Mouse (Mus musculus): ENCODE measurements at regions not wholly inside any gene's neighbourhood (a gene's known extent, or its start where the extent isn't known, plus 50 kb on each side); places are given as distances from the start of the nearest gene placed in this dataset.

GRCm38 (mm10) chr13:90490991-90491951, 401.9 kb upstream of the Xrcc4 start:
- no peaks in the 10 kb centered on the region for H3K9me3 ChIP-seq
- H3K27ac ChIP-seq, result peak overlapping the region; percentile 66; the same call in 1 of the 2 replicates
- H3K27me3 ChIP-seq, result no peaks in the 10 kb centered on the region
- no peak overlapping the region for H3K4me3 ChIP-seq (replicated peaks)
- H3K4me1 ChIP-seq (replicated peaks), result peaks cover 7% of the 10 kb centered on the region; the same call in 1 of the 2 replicates
- H3K4me2 ChIP-seq, result no peak overlapping the region
- H3K36me3 ChIP-seq, result no peaks in the 10 kb centered on the region
- 20% methylated on average over 8 of the region's 8 CpGs for WGBS
- peak; percentile 70; the same call in 1 of the 2 replicates for ATAC-seq (ENCODE audit: insufficient number of reproducible peaks, insufficient read depth, low FRiP score, low TSS enrichment, low read depth)
- H3K9ac ChIP-seq (replicated peaks), result no peak overlapping the region

DNA sequence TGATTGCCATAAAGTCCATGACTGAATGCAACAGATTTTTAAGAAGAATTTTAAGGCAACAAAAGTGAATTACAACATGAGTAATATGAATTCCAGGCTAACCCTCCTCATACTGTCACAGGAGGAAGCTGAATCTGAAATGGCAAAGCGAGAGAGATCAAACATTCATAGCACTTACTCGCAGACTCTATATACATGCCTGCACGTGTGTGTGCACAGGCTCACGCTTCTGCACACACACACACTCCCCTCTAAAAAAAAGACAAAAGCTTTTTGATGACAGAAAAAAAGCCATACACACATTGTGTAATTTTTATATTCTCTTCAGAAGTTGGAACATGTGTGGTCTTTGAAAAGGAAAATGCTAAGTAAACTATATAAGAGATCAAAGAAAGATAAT, 391.1 kb upstream of the Xrcc4 start:
- 76% methylated on average over 4 of the region's 4 CpGs for WGBS
- H3K4me1 ChIP-seq (replicated peaks), result no peaks in the 10 kb centered on the region
- H3K9ac ChIP-seq (replicated peaks), result no peak overlapping the region
- no peak for ATAC-seq (ENCODE audit: insufficient number of reproducible peaks, insufficient read depth, low FRiP score, low TSS enrichment, low read depth)
- no peak overlapping the region for H3K4me2 ChIP-seq
- H3K9me3 ChIP-seq, result no peaks in the 10 kb centered on the region
- H3K36me3 ChIP-seq, result no peaks in the 10 kb centered on the region
- H3K27ac ChIP-seq, result no peak overlapping the region
- no peaks in the 10 kb centered on the region for H3K27me3 ChIP-seq
- H3K4me3 ChIP-seq (replicated peaks), result no peak overlapping the region

DNA sequence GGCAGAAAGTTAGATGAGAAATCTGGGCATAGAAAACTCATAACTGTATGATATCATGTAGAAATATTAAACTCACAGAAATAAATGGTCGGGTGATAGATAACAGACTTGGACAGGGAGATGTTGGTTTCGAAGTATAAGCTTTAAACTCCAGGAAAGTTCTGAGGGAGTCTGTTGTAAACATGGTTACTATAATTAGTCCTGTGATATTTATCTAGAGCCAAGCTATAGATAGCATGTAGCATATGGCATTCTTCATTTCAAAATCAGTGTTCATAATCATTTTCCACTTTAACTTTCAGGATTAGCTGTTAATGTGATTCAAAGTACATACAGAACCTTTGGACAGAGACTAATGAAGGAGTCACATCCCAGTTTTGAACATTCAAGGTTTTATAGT, 387.5 kb upstream of the Xrcc4 start:
- H3K27me3 ChIP-seq, result no peaks in the 10 kb centered on the region
- H3K9me3 ChIP-seq, result no peaks in the 10 kb centered on the region
- ATAC-seq (ENCODE audit: insufficient number of reproducible peaks, insufficient read depth, low FRiP score, low TSS enrichment, low read depth), result no peak
- no peaks in the 10 kb centered on the region for H3K4me1 ChIP-seq (replicated peaks)
- 92% methylated on average over 2 of the region's 2 CpGs for WGBS
- H3K4me2 ChIP-seq, result no peak overlapping the region
- no peak overlapping the region for H3K27ac ChIP-seq
- no peaks in the 10 kb centered on the region for H3K36me3 ChIP-seq
- no peak overlapping the region for H3K4me3 ChIP-seq (replicated peaks)
- no peak overlapping the region for H3K9ac ChIP-seq (replicated peaks)

DNA sequence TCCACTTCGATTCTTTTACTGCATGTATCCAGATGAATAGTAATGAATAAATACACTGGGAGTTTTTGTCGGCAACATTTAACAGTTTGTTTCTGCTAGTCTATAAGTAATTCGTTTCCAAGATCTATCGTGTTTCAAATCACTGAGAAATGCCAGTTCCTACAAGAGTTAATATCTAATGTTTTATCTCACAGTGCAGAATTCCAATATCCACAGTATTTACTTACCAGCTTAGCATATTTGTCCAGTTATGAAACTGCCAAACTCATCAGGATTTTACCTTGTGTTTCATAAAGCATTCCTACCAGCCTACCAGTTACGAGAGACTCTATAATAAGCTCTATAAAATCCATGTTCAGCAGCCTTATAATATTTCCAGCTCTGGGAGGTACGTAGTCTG, 385.1 kb upstream of the Xrcc4 start:
- 78% methylated on average over 6 of the region's 6 CpGs for WGBS
- H3K4me2 ChIP-seq, result no peak overlapping the region
- ATAC-seq (ENCODE audit: insufficient number of reproducible peaks, insufficient read depth, low FRiP score, low TSS enrichment, low read depth), result no peak
- no peaks in the 10 kb centered on the region for H3K27me3 ChIP-seq
- no peak overlapping the region for H3K27ac ChIP-seq
- no peak overlapping the region for H3K4me3 ChIP-seq (replicated peaks)
- H3K9ac ChIP-seq (replicated peaks), result no peak overlapping the region
- H3K4me1 ChIP-seq (replicated peaks), result no peaks in the 10 kb centered on the region
- H3K36me3 ChIP-seq, result no peaks in the 10 kb centered on the region
- H3K9me3 ChIP-seq, result no peaks in the 10 kb centered on the region

GRCm38 (mm10) chr13:90474053-90474452, 384.6 kb upstream of the Xrcc4 start:
- H3K27me3 ChIP-seq, result no peaks in the 10 kb centered on the region
- H3K9me3 ChIP-seq, result no peaks in the 10 kb centered on the region
- no peak overlapping the region for H3K27ac ChIP-seq
- ATAC-seq (ENCODE audit: insufficient number of reproducible peaks, insufficient read depth, low FRiP score, low TSS enrichment, low read depth), result no peak
- H3K4me1 ChIP-seq (replicated peaks), result no peaks in the 10 kb centered on the region
- H3K4me3 ChIP-seq (replicated peaks), result no peak overlapping the region
- no peak overlapping the region for H3K4me2 ChIP-seq
- H3K9ac ChIP-seq (replicated peaks), result no peak overlapping the region
- no peaks in the 10 kb centered on the region for H3K36me3 ChIP-seq

DNA sequence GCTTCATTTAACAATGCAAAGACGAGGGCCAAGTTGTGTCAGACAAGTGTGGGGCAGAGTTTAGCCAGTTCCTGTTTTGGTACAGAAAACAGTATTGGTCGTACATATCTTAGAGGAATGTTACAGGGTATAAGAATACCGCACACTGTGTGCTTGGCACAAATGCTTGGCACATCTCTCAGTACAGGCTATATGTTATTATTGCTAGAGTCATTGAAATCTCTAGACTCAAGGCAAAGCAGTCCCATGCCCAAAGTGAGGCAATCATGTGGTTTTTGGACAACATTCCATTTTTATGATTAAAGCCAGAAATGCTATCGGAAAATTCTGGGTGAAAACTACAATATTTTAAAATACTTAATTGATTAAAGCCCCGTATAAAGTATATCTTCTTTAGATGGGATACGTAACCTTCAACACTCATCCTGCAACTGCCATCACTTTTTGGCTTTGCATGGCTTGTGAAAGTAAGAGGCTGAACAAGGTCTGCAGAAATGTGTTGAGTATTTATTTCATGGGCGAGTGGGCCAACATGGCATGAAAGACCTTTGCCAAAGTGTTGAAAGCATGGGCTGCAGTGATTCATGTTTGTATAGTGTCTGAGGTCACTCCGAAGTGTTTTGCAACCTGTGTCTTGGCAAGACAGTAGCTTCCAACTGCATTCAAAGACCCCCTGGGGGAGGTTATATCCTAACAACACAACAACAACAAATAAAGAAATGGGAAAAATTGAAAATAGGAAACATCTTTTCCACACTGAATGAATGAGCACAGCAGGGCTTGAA, 383.8 kb upstream of the Xrcc4 start:
- ATAC-seq (ENCODE audit: insufficient number of reproducible peaks, insufficient read depth, low FRiP score, low TSS enrichment, low read depth), result no peak
- Histone ChIP-seq H3K27ac (no peak overlapping the region), H3K4me1 (replicated peaks) (no peaks in the 10 kb centered on the region), H3K9ac (replicated peaks) (no peak overlapping the region), H3K36me3 (no peaks in the 10 kb centered on the region), H3K27me3 (no peaks in the 10 kb centered on the region), H3K4me2 (no peak overlapping the region), H3K4me3 (replicated peaks) (no peak overlapping the region), H3K9me3 (no peaks in the 10 kb centered on the region)
- WGBS, result 86% methylated on average over 8 of the region's 8 CpGs

GRCm38 (mm10) chr13:90466096-90466495, 376.7 kb upstream of the Xrcc4 start:
- H3K9ac ChIP-seq (replicated peaks), result no peak overlapping the region
- no peaks in the 10 kb centered on the region for H3K27me3 ChIP-seq
- 17% methylated on average over 5 of the region's 5 CpGs for WGBS
- no peak for ATAC-seq (ENCODE audit: insufficient number of reproducible peaks, insufficient read depth, low FRiP score, low TSS enrichment, low read depth)
- H3K9me3 ChIP-seq, result no peaks in the 10 kb centered on the region
- no peaks in the 10 kb centered on the region; the same call in 1 of the 2 replicates for H3K4me1 ChIP-seq (replicated peaks)
- H3K4me3 ChIP-seq (replicated peaks), result no peak overlapping the region
- H3K4me2 ChIP-seq, result no peak overlapping the region
- no peak overlapping the region for H3K27ac ChIP-seq
- no peaks in the 10 kb centered on the region for H3K36me3 ChIP-seq

DNA sequence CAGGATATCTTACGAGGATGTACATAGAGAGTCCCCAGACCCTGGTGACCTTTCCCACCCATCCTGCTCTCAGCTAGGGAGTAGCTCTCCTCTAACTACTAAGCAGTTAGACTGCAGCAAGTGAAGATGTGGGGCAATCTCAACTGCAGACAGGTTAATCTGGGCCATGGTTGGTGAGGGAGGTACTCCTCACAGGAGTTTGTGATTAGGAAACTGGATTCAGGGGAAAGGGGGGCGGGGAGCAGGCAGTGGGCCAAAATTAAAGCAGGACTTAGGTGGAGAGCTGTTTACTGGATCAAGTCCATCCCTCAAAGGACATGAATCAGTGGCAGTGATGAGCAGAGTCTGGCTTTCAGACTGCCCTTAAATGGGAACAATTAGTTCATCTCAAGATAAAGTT, 374.6 kb upstream of the Xrcc4 start:
- Histone ChIP-seq H3K9me3 (no peaks in the 10 kb centered on the region), H3K9ac (replicated peaks) (no peak overlapping the region), H3K27ac (no peak overlapping the region), H3K27me3 (no peaks in the 10 kb centered on the region), H3K36me3 (no peaks in the 10 kb centered on the region), H3K4me2 (no peak overlapping the region), H3K4me3 (replicated peaks) (no peak overlapping the region), H3K4me1 (replicated peaks) (no peaks in the 10 kb centered on the region; the same call in 1 of the 2 replicates)
- 62% methylated on average over 2 of the region's 2 CpGs for WGBS
- ATAC-seq (ENCODE audit: insufficient number of reproducible peaks, insufficient read depth, low FRiP score, low TSS enrichment, low read depth), result no peak

DNA sequence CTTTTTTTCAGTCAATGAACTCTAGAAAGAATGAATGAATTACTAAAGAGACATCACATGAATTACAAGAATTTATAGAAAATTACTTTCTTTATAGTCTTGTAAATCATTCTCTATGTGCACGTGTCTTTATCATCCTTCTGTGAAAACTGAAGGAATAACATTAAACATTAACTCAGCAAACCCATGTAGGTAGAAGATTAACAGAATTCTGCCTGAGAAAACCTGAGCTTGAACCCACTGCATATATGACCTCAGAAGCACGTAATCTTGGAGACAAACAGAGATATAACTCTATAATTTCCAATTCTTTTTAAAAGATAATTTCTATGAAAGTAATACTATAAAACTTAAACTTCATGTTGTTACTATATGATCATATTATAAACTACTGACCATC, 374.0 kb upstream of the Xrcc4 start:
- Histone ChIP-seq H3K4me3 (replicated peaks) (no peak overlapping the region), H3K4me1 (replicated peaks) (no peaks in the 10 kb centered on the region; the same call in 1 of the 2 replicates), H3K9me3 (no peaks in the 10 kb centered on the region), H3K4me2 (no peak overlapping the region), H3K27me3 (no peaks in the 10 kb centered on the region), H3K36me3 (no peaks in the 10 kb centered on the region), H3K9ac (replicated peaks) (no peak overlapping the region), H3K27ac (no peak overlapping the region)
- no peak for ATAC-seq (ENCODE audit: insufficient number of reproducible peaks, insufficient read depth, low FRiP score, low TSS enrichment, low read depth)
- WGBS, result 75% methylated on average over 2 of the region's 2 CpGs

- no peak overlapping the region for H3K4me3 ChIP-seq (replicated peaks)
- H3K4me2 ChIP-seq, result no peak overlapping the region
- ATAC-seq (ENCODE audit: insufficient number of reproducible peaks, insufficient read depth, low FRiP score, low TSS enrichment, low read depth), result no peak
- H3K4me1 ChIP-seq (replicated peaks), result no peaks in the 10 kb centered on the region
- no peak overlapping the region for H3K27ac ChIP-seq
- no peaks in the 10 kb centered on the region for H3K27me3 ChIP-seq
- H3K9me3 ChIP-seq, result peaks cover 9% of the 10 kb centered on the region
- no peak overlapping the region for H3K9ac ChIP-seq (replicated peaks)
- H3K36me3 ChIP-seq, result no peaks in the 10 kb centered on the region
These were observed 365.2 kb upstream of the Xrcc4 start for GRCm38 (mm10) chr13:90454631-90455030.

DNA sequence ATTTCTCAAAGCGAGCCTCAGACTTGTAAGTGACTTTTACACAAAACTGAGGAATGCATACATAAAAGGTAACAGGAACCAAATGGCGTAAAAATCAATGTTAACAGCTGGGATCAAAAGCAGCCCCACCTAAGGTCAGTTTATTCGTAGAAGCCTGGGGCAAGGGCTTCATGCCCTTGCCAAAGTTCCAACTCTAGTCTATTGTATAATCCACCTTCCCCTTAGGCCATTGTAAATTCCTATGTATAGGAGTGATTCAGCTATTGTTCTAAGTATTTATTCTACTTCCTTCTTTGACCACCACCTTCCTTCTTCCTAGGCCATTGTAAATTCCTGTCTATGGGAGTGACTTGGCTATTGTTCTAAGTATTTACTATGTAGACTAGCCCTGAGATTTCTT, 337.5 kb upstream of the Xrcc4 start:
- 79% methylated on average over 3 of the region's 3 CpGs for WGBS
- H3K27me3 ChIP-seq, result no peaks in the 10 kb centered on the region
- no peak overlapping the region for H3K4me2 ChIP-seq

More for the DNA sequence above, 337.5 kb upstream of the Xrcc4 start:
- ATAC-seq (ENCODE audit: insufficient number of reproducible peaks, insufficient read depth, low FRiP score, low TSS enrichment, low read depth), result no peak
- Histone ChIP-seq H3K27ac (no peak overlapping the region), H3K9ac (replicated peaks) (no peak overlapping the region), H3K4me1 (replicated peaks) (peaks cover 11% of the 10 kb centered on the region; the same call in 1 of the 2 replicates), H3K9me3 (peaks cover 5% of the 10 kb centered on the region; the same call in 1 of the 2 replicates), H3K4me3 (replicated peaks) (no peak overlapping the region), H3K36me3 (no peaks in the 10 kb centered on the region)
